Mouse (Mus musculus) limb, embryonic 14.5 days (tissue): ENCODE data around the gene Lrmda. TPM values are rescaled to one million over a fixed set of nuclear protein-coding genes. Genes with fewer than 3 reads are reported as not detected.

Source experiments
- ATAC-seq: fragments of 200-750 bp; cut with Nextera tagmentation; 2 replicates; pipeline ENCODE4 v1.8.0; 2017; ENCODE audit warnings: low read depth, moderate number of reproducible peaks, moderate TSS enrichment; ENCODE audit not compliant: low FRiP score
- DNase-seq: peaks from one replicate; pipeline ENCODE4 v3.0.0-alpha.2; 2015; ENCODE audit warnings: low spot score
- H3K27ac ChIP-seq: fragments of 300-500 bp; sonication (generic); replicated peaks from 2 replicates; pipeline ENCODE4 v1.5.1; 2014; ENCODE audit warnings: low read depth, mild to moderate bottlenecking, low read length, moderate library complexity, mixed read lengths
- H3K27me3 ChIP-seq: fragments of 300-500 bp; sonication (generic); 2 replicates; pipeline ENCODE4 v1.6.1; 2014; ENCODE audit warnings: low read length, mixed read lengths; ENCODE audit not compliant: control insufficient read depth, insufficient read depth
- H3K36me3 ChIP-seq: fragments of 300-500 bp; sonication (generic); 2 replicates; pipeline ENCODE4 v1.6.1; 2014; ENCODE audit warnings: mild to moderate bottlenecking, low read length, moderate library complexity, mixed read lengths; ENCODE audit not compliant: control insufficient read depth, insufficient read depth
- H3K4me1 ChIP-seq: fragments of 300-500 bp; sonication (generic); 2 replicates; pipeline ENCODE4 v1.6.1; 2014; ENCODE audit warnings: antibody characterized with exemption, low read length, mixed read lengths; ENCODE audit not compliant: control insufficient read depth, insufficient read depth
- H3K4me2 ChIP-seq: fragments of 300-500 bp; sonication (generic); replicated peaks from 2 replicates; pipeline ENCODE4 v1.6.1; 2014; ENCODE audit warnings: low read depth, mild to moderate bottlenecking, low read length, moderate library complexity; ENCODE audit not compliant: severe bottlenecking
- H3K4me3 ChIP-seq: fragments of 300-500 bp; sonication (generic); replicated peaks from 2 replicates; pipeline ENCODE4 v1.5.1; 2014; ENCODE audit warnings: low read length
- H3K9ac ChIP-seq: fragments of 300-500 bp; sonication (generic); 2 replicates; pipeline ENCODE4 v1.6.1; 2014; ENCODE audit warnings: mild to moderate bottlenecking, low read depth, low read length, moderate library complexity; ENCODE audit not compliant: severe bottlenecking
- H3K9me3 ChIP-seq: fragments of 300-500 bp; sonication (generic); 2 replicates; pipeline ENCODE4 v1.6.1; 2016; ENCODE audit warnings: low read length; ENCODE audit not compliant: control insufficient read depth
- POLR2A ChIP-seq: fragments of 200-500 bp; IDR thresholded peaks from 2 replicates; pipeline ENCODE4 v1.8.0; 2012; ENCODE audit warnings: inconsistent platforms, mild to moderate bottlenecking, moderate library complexity, borderline replicate concordance; ENCODE audit not compliant: insufficient read depth, insufficient read length; ENCODE audit errors: extremely low read depth
- WGBS: fragments of 180-500 bp; shearing (Covaris S2); extraction: QIAGEN DNeasy Blood & Tissue Kit; methylation state at CpG from one replicate; pipeline ENCODE4 v1.1.7; 2014; 5-methylcytosine and 5-hydroxymethylcytosine counted together
- polyA plus RNA-seq, 2 experiments: library from polyadenylated mRNA; depleted of rRNA in 1 of 2; stranded (reverse) in 1 of 2; unstranded in 1 of 2; fragments of >200 nt; fragmentation: Nextera tagmentation in 1 of 2; extraction: Ambion mirVana in 1 of 2; gene quantifications; 2 replicates each; pipeline versions ENCODE4 v1.2.1 to v1.2.3; 2012 to 2014

The Lrmda gene
- polyA plus RNA-seq, 2 experiments = 0.08 to 0.72 TPM

- Histone ChIP-seq H3K4me3 (no peak overlapping the region), H3K36me3 (no peaks in the 10 kb centered on the region), H3K4me1 (no peaks in the 10 kb centered on the region), H3K4me2 (no peak overlapping the region), H3K27ac (no peak overlapping the region), H3K9ac (no peak overlapping the region), H3K27me3 (no peaks in the 10 kb centered on the region), H3K9me3 (no peaks in the 10 kb centered on the region)
- DNase-seq (no peak), ATAC-seq (no peak)
- WGBS = 85% methylated on average over 2 of the region's 2 CpGs
- TF ChIP-seq POLR2A = no peak
Observed at GRCm38 (mm10) chr14:22942569-22942968, 923.1 kb downstream of the Lrmda start.

- H3K9me3 ChIP-seq = no peaks in the 10 kb centered on the region
- no peak overlapping the region for H3K27ac ChIP-seq
- no peak overlapping the region for H3K4me3 ChIP-seq
- H3K27me3 ChIP-seq = no peaks in the 10 kb centered on the region
- H3K36me3 ChIP-seq = no peaks in the 10 kb centered on the region
- ATAC-seq (no peak), DNase-seq (no peak)
- no peaks in the 10 kb centered on the region for H3K4me1 ChIP-seq
- H3K4me2 ChIP-seq = no peak overlapping the region
- TF ChIP-seq POLR2A = no peak
- no peak overlapping the region for H3K9ac ChIP-seq
Observed at GRCm38 (mm10) chr14:22949466-22949865, 930.0 kb downstream of the Lrmda start.

- Histone ChIP-seq H3K36me3 (no peaks in the 10 kb centered on the region), H3K27ac (no peak overlapping the region), H3K4me2 (no peak overlapping the region), H3K27me3 (no peaks in the 10 kb centered on the region), H3K9me3 (no peaks in the 10 kb centered on the region), H3K4me1 (no peaks in the 10 kb centered on the region), H3K9ac (no peak overlapping the region), H3K4me3 (no peak overlapping the region)
- WGBS = 80% methylated on average over 1 of the region's 1 CpGs
- DNase-seq (no peak), ATAC-seq (no peak)
- no peak for TF ChIP-seq POLR2A
Observed at GRCm38 (mm10) chr14:22952981-22953380, 933.5 kb downstream of the Lrmda start.

GRCm38 (mm10) chr14:22960166-22960565 lies 940.7 kb downstream of the Lrmda start:
- DNase-seq (no peak), ATAC-seq (no peak)
- H3K4me1 ChIP-seq = no peaks in the 10 kb centered on the region
- H3K4me3 ChIP-seq = no peak overlapping the region
- no peak overlapping the region for H3K4me2 ChIP-seq
- no peaks in the 10 kb centered on the region for H3K9me3 ChIP-seq
- 83% methylated on average over 1 of the region's 1 CpGs for WGBS
- H3K27me3 ChIP-seq = no peaks in the 10 kb centered on the region
- no peak for TF ChIP-seq POLR2A
- H3K9ac ChIP-seq = no peak overlapping the region
- no peak overlapping the region for H3K27ac ChIP-seq
- no peaks in the 10 kb centered on the region for H3K36me3 ChIP-seq

- H3K4me2 ChIP-seq = no peak overlapping the region
- H3K9me3 ChIP-seq = no peaks in the 10 kb centered on the region
- no peak overlapping the region for H3K27ac ChIP-seq
- WGBS = 71% methylated on average over 9 of the region's 9 CpGs
- no peak overlapping the region for H3K9ac ChIP-seq
- DNase-seq (no peak), ATAC-seq (no peak)
- H3K4me3 ChIP-seq = no peak overlapping the region
- H3K27me3 ChIP-seq = no peaks in the 10 kb centered on the region
- H3K36me3 ChIP-seq = no peaks in the 10 kb centered on the region
- no peaks in the 10 kb centered on the region for H3K4me1 ChIP-seq
- TF ChIP-seq POLR2A = no peak
Observed at GRCm38 (mm10) chr14:22964796-22965660, 945.5 kb downstream of the Lrmda start.
